ENCODE assay signal across 9 mouse cellular contexts in the genomic region with DNA sequence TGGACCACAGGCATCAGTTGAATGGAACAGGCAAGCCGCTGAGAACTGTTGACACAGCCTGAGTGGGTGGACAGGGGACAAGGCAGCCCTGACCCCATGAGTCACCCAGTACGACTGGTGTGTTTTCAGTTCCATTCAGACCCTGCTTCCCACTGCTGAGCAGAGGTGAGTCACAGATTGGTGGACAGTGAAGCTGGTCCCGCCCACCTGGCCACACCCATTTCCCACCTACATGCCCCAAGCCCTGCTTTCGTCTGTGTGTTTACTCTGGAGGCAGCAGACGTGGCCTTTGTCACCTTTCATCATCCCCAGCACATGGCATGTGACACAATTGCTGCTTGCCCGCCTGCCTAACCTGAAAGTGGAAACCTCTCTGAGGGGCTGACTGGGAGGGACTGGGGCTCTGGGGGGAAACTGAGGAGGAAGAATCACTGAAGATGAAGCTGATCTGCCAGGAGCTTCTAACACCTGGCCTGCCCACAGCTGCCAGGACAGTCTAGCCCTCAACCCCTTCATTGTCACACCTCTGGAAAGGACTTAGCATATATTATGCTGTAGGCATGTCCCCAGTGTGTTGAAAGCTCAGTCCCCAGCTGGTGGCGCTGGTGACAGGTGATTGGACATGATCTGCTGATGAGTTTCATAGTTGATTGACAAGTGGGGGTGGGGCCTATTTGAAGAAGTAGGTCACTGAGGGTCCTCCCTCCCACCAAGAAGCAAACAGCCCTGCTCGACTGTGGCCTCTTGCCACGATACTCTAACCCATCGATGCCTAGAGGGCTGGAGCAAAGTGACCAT.
DNase-seq lines count a peak whose midpoint lies in the region; ATAC-seq lines count a peak whose summit lies in the region.
"Had no signal": no experiment of that assay in that cellular context is flagged by ENCODE, and none has a peak within 500 bp of the region (broad histone marks: within the 10 kb centered on the region; RNA-seq: fewer than 3 reads in every experiment).

No protein-coding gene starts in this region.

- WGBS in intestine, embryonic 15.5 days: 30% methylated on average over 10 of the region's 10 CpGs
- 33% methylated on average over 10 of the region's 10 CpGs for WGBS in stomach, embryonic 15.5 days

- H3K9ac ChIP-seq in intestine, embryonic 15.5 days: no peak overlapping the region
- H3K9ac ChIP-seq in stomach, embryonic 15.5 days: no peak overlapping the region
- H3K9ac ChIP-seq: hindbrain, embryonic 15.5 days had no signal

- DNase-seq in ovary, adult 18-20 months (ENCODE audit: low spot score): peak; percentile 30
- no peak for DNase-seq in ovary, postnatal 14 days (ENCODE audit: low spot score)
- DNase-seq in adrenal gland, postnatal 10 days: peak; percentile 49
- DNase-seq in testis, postnatal 14 days (ENCODE audit: low spot score): no peak

- ATAC-seq in intestine, embryonic 15.5 days: peak; percentile 81
- ATAC-seq in stomach, embryonic 15.5 days (ENCODE audit: insufficient read depth, low FRiP score, low read depth): peak; percentile 82
- ATAC-seq in megakaryocyte, adult 5-6 weeks (ENCODE audit: poor library complexity, severe bottlenecking): no peak

- no peak overlapping the region for H3K4me3 ChIP-seq in intestine, embryonic 15.5 days (replicated peaks)
- H3K4me3 ChIP-seq in stomach, embryonic 15.5 days (replicated peaks): no peak overlapping the region
- H3K4me3 ChIP-seq: erythroblast, embryonic 14.5 days; hindbrain, embryonic 15.5 days had no signal

- no peak overlapping the region for H3K27ac ChIP-seq in intestine, embryonic 15.5 days
- H3K27ac ChIP-seq in stomach, embryonic 15.5 days: no peak overlapping the region
- H3K27ac ChIP-seq: hindbrain, embryonic 15.5 days had no signal

- no peaks in the 10 kb centered on the region for H3K27me3 ChIP-seq in intestine, embryonic 15.5 days (replicated peaks)
- no peaks in the 10 kb centered on the region for H3K27me3 ChIP-seq in stomach, embryonic 15.5 days (replicated peaks)
- H3K27me3 ChIP-seq: hindbrain, embryonic 15.5 days had no signal

- H3K4me2 ChIP-seq in intestine, embryonic 15.5 days (replicated peaks): no peak overlapping the region
- H3K4me2 ChIP-seq in stomach, embryonic 15.5 days: no peak overlapping the region
- H3K4me2 ChIP-seq: hindbrain, embryonic 15.5 days had no signal

- no peaks in the 10 kb centered on the region for H3K9me3 ChIP-seq in intestine, embryonic 15.5 days
- no peaks in the 10 kb centered on the region for H3K9me3 ChIP-seq in stomach, embryonic 15.5 days
- H3K9me3 ChIP-seq: hindbrain, embryonic 15.5 days had no signal

- H3K36me3 ChIP-seq in intestine, embryonic 15.5 days: no peaks in the 10 kb centered on the region
- H3K36me3 ChIP-seq in stomach, embryonic 15.5 days: no peaks in the 10 kb centered on the region
- H3K36me3 ChIP-seq: hindbrain, embryonic 15.5 days had no signal

- H3K4me1 ChIP-seq in intestine, embryonic 15.5 days (replicated peaks): 0 out of 2 replicates have a peak, but pooled peaks cover 5% of the 10 kb centered on the region
- no peaks in the 10 kb centered on the region for H3K4me1 ChIP-seq in stomach, embryonic 15.5 days
- H3K4me1 ChIP-seq: hindbrain, embryonic 15.5 days had no signal

Comparison
In these comparisons a context has a peak if more than half of its experiments do, and no peak if none do; other contexts are left out.
1. DNase-seq: peak in ovary, adult 18-20 months (single experiment) and adrenal gland, postnatal 10 days (single experiment); none in ovary, postnatal 14 days (single experiment) and testis, postnatal 14 days (single experiment).